Mouse (Mus musculus) midbrain, embryonic 11.5 days (tissue): ENCODE measurements around the gene Fam136a. TPM values are rescaled to one million over a fixed set of nuclear protein-coding genes. Genes with fewer than 3 reads are reported as not detected.
A peak's percentile ranks its signal among the peaks of the same experiment; 100 is the strongest.

ENCODE experiments used
- ATAC-seq: fragments of 200-750 bp; cut with Nextera tagmentation; 2 replicates; pipeline ENCODE4 v1.8.0; 2017; ENCODE audit warnings: moderate TSS enrichment, moderate library complexity; ENCODE audit not compliant: low FRiP score
- DNase-seq: peaks from one replicate; pipeline ENCODE4 v3.0.0; 2015; ENCODE audit warnings: low spot score; ENCODE audit errors: missing footprints
- H3K27ac ChIP-seq: fragments of 300-500 bp; sonication (generic); 2 replicates; pipeline ENCODE4 v1.5.1; 2014; ENCODE audit warnings: low read depth, low read length
- H3K27me3 ChIP-seq: fragments of 300-500 bp; sonication (generic); 2 replicates; pipeline ENCODE4 v1.6.1; 2014; ENCODE audit warnings: mild to moderate bottlenecking, low read length, moderate library complexity, mixed read lengths; ENCODE audit not compliant: control insufficient read depth, insufficient read depth
- H3K36me3 ChIP-seq: fragments of 300-500 bp; sonication (generic); 2 replicates; pipeline ENCODE4 v1.6.1; 2014; ENCODE audit warnings: mild to moderate bottlenecking, low read length, moderate library complexity, mixed read lengths; ENCODE audit not compliant: control insufficient read depth, insufficient read depth
- H3K4me1 ChIP-seq: fragments of 300-500 bp; sonication (generic); 2 replicates; pipeline ENCODE4 v1.6.1; 2014; ENCODE audit warnings: low read length; ENCODE audit not compliant: control insufficient read depth, insufficient read depth
- H3K4me2 ChIP-seq: fragments of 300-500 bp; sonication (generic); 2 replicates; pipeline ENCODE4 v1.6.1; 2014; ENCODE audit warnings: mild to moderate bottlenecking, moderate library complexity
- H3K4me3 ChIP-seq: fragments of 300-500 bp; sonication (generic); 2 replicates; pipeline ENCODE4 v1.5.1; 2014; ENCODE audit warnings: low read depth, low read length
- H3K9ac ChIP-seq: fragments of 300-500 bp; sonication (generic); 2 replicates; pipeline ENCODE4 v1.6.1; 2014; ENCODE audit warnings: low read length
- H3K9me3 ChIP-seq: fragments of 300-500 bp; sonication (generic); 2 replicates; pipeline ENCODE4 v1.6.1; 2016; ENCODE audit warnings: low read length; ENCODE audit not compliant: control insufficient read depth
- WGBS: fragments of 180-500 bp; shearing (Covaris S2); extraction: QIAGEN DNeasy Blood & Tissue Kit; methylation state at CpG from one replicate; pipeline ENCODE4 v1.1.7; 2014; 5-methylcytosine and 5-hydroxymethylcytosine counted together
- polyA plus RNA-seq: library from polyadenylated mRNA; unstranded; fragments of >200 nt; fragmentation: Nextera tagmentation; extraction: Ambion mirVana; gene quantifications from 2 replicates; pipeline ENCODE4 v1.2.1, GENCODE M21; 2014

Gene Fam136a
- polyA plus RNA-seq, 1 experiment from 2014 or later = 152 TPM

GRCm38 (mm10) chr6:86387313-86387712, 21.9 kb downstream of the Fam136a start:
- Histone ChIP-seq H3K9ac (no peak overlapping the region), H3K4me2 (no peak overlapping the region), H3K4me1 (no peaks in the 10 kb centered on the region), H3K27me3 (no peaks in the 10 kb centered on the region), H3K9me3 (no peaks in the 10 kb centered on the region), H3K4me3 (no peak overlapping the region), H3K27ac (no peak overlapping the region), H3K36me3 (peaks cover 33% of the 10 kb centered on the region)
- DNase-seq (no peak), ATAC-seq (no peak)
- WGBS = 88% methylated on average over 12 of the region's 12 CpGs

DNA sequence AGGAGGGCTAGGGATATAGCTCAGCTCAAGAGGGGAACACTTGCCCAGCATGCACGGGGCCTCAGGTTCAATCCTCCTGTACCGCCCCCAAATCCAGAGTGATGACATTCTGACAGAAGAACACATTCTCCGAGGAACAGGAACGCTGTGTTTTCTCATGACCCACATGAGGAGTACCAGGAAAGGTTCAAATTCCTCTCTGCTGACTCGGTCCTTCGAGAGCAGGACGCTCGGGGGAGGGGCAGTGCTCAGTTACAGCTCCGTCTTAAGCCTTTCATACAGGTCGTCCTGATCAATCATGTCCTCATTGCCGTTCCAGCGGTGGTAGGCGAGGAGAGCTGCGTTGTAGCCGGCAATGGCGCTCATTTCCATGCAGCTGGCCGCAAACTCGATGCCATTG, 23.0 kb downstream of the Fam136a start:
- ATAC-seq (no peak), DNase-seq (no peak)
- H3K27me3 ChIP-seq = no peaks in the 10 kb centered on the region
- WGBS = 85% methylated on average over 18 of the region's 18 CpGs
- no peak overlapping the region for H3K4me2 ChIP-seq
- H3K9ac ChIP-seq = no peak overlapping the region
- no peaks in the 10 kb centered on the region for H3K9me3 ChIP-seq
- no peak overlapping the region for H3K4me3 ChIP-seq
- H3K27ac ChIP-seq = no peak overlapping the region
- H3K36me3 ChIP-seq = peaks cover 35% of the 10 kb centered on the region
- no peaks in the 10 kb centered on the region for H3K4me1 ChIP-seq

- 90% methylated on average over 5 of the region's 5 CpGs for WGBS
- Histone ChIP-seq H3K27ac (no peak overlapping the region), H3K36me3 (peaks cover 37% of the 10 kb centered on the region), H3K4me3 (no peak overlapping the region), H3K27me3 (no peaks in the 10 kb centered on the region), H3K9me3 (no peaks in the 10 kb centered on the region), H3K9ac (no peak overlapping the region), H3K4me1 (peaks cover 12% of the 10 kb centered on the region), H3K4me2 (no peak overlapping the region)
- DNase-seq (no peak), ATAC-seq (no peak)
Measured at GRCm38 (mm10) chr6:86391326-86391725, 25.9 kb downstream of the Fam136a start.

DNA sequence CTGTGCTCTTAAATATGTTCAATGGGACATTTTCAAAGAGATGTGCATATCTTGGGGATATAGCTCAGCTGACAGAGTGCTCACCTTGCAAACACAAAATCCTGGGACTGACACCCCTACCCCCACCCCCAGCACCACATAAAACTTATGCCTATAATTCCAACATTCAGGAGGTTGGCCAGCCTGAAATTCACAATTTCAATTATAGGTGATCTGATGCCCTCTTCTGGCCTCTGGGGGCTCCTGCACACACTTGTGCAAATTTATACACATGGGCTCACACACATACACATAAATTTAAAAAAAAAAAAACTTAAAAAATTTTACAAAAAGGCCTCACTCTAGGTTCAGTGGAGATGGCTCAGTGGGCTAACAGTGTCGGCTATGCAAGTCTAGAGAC, 27.7 kb downstream of the Fam136a start:
- DNase-seq = no peak
- Histone ChIP-seq H3K27ac (no peak overlapping the region), H3K4me2 (no peak overlapping the region), H3K9ac (no peak overlapping the region), H3K4me3 (no peak overlapping the region), H3K4me1 (peaks cover 16% of the 10 kb centered on the region), H3K27me3 (no peaks in the 10 kb centered on the region), H3K9me3 (no peaks in the 10 kb centered on the region), H3K36me3 (peaks cover 29% of the 10 kb centered on the region)
- 100% methylated on average over 1 of the region's 1 CpGs for WGBS
- no peak for ATAC-seq

DNA sequence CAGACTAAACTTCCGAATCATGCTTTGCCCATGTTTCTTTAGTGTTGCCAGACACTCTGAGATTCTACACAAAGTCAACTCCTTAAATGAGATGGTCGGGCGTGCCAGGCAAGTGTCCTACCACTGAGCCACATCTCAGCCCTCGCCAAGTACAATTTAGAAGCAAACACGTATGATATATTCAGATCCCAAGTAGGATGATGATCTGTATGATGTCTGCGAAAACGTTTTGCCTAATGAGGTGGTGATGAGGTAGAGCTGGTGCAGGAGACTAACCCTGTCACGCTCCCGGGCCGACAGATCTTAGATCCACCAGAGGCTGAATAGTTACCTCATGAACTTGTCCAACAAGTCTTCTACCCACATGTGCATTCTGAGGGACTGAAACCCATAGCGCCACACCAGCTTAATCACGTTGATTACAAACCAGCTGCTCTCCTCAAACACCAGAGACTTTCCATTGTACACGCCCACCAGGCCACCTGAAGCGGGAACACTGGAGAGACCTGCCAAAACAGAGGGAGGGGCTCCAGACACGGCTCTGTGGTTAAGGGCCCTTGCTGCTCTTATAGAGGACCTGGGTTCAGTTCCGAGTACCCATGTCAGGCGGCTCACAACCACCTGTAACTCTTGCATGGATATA, 28.8 kb downstream of the Fam136a start:
- H3K9me3 ChIP-seq = no peaks in the 10 kb centered on the region
- H3K27ac ChIP-seq = no peak overlapping the region
- H3K36me3 ChIP-seq = peaks cover 27% of the 10 kb centered on the region
- 93% methylated on average over 17 of the region's 17 CpGs for WGBS
- ATAC-seq (no peak), DNase-seq (no peak)
- H3K4me1 ChIP-seq = peaks cover 16% of the 10 kb centered on the region
- H3K9ac ChIP-seq = no peak overlapping the region
- H3K27me3 ChIP-seq = no peaks in the 10 kb centered on the region
- H3K4me2 ChIP-seq = no peak overlapping the region
- no peak overlapping the region for H3K4me3 ChIP-seq

- peaks cover 27% of the 10 kb centered on the region for H3K36me3 ChIP-seq
- H3K4me3 ChIP-seq = peak overlapping the region; percentile 90; the same call in 1 of the 2 replicates
- H3K9me3 ChIP-seq = no peaks in the 10 kb centered on the region
- H3K4me1 ChIP-seq = peaks cover 16% of the 10 kb centered on the region
- peak overlapping the region; percentile 71; the same call in 1 of the 2 replicates for H3K4me2 ChIP-seq
- 91% methylated on average over 9 of the region's 9 CpGs for WGBS
- no peak overlapping the region for H3K27ac ChIP-seq
- ATAC-seq = no peak
- DNase-seq = no peak
- no peaks in the 10 kb centered on the region for H3K27me3 ChIP-seq
- peak overlapping the region; percentile 90; the same call in 1 of the 2 replicates for H3K9ac ChIP-seq
Measured at GRCm38 (mm10) chr6:86395021-86395420, 29.6 kb downstream of the Fam136a start.

GRCm38 (mm10) chr6:86395969-86396368, 30.5 kb downstream of the Fam136a start:
- Histone ChIP-seq H3K4me2 (peak overlapping the region; percentile 71), H3K27ac (no peak overlapping the region), H3K36me3 (peaks cover 19% of the 10 kb centered on the region), H3K9ac (peak overlapping the region; percentile 90), H3K4me1 (peaks cover 19% of the 10 kb centered on the region), H3K4me3 (peak overlapping the region; percentile 90), H3K9me3 (no peaks in the 10 kb centered on the region), H3K27me3 (no peaks in the 10 kb centered on the region)
- peak; percentile 87 for DNase-seq
- 38% methylated on average over 10 of the region's 10 CpGs for WGBS
- no peak for ATAC-seq

GRCm38 (mm10) chr6:86396581-86397256, 31.3 kb downstream of the Fam136a start, which contains the start of gene Pcyox1:
Gene Pcyox1 (minus strand): TSS chr6:86397154.
- under 1% methylated on average over 50 of the region's 51 CpGs for WGBS
- peak within 1 kb of the TSS; percentile 90 for H3K9ac ChIP-seq
- H3K27me3 ChIP-seq = no peaks in the 10 kb centered on the region
- H3K4me3 ChIP-seq = peak within 1 kb of the TSS; percentile 90
- peak; percentile 96 for ATAC-seq
- no peaks in the 10 kb centered on the region for H3K9me3 ChIP-seq
- peak; percentile 100 for DNase-seq
- peak within 1 kb of the TSS; percentile 87 for H3K27ac ChIP-seq
- peaks cover 12% of the 10 kb centered on the region for H3K36me3 ChIP-seq
- peaks cover 20% of the 10 kb centered on the region for H3K4me1 ChIP-seq
- peak within 1 kb of the TSS; percentile 71 for H3K4me2 ChIP-seq

DNA sequence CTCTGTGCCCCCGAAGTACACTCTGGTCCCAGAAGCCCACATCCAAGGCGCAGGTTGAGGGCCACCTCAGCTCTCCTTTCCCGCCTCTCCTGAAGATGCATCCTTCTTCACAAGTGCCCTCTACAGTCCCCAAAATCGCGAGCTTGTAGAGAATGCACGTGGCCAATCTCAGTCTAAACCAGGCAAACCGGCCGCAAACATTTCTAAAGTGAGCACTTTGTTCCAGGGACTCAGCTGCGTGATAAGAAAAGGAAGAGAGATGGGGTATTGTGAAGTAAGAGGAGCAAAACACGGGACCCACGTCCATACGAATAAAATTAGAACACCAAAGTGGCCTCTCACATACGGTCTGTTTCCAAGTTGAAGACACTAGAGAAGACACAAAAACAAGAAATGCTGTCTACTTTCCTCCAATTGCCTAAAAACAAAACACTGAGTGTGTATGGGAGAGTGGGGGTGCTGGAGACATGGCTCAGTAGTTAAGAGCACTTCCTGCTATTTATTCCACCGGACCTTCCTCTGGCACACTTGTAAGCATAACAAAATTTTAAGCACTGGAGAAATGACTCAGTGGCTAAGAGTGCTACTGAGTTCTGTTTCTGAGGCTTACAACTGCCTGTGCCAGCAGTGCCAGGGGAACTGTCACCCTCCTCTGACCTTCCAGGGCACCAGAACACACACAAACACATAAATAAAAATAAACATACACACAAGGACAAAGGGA, 32.0 kb downstream of the Fam136a start:
- Histone ChIP-seq H3K27me3 (no peaks in the 10 kb centered on the region), H3K9ac (peak overlapping the region; percentile 90; the same call in 1 of the 2 replicates), H3K4me1 (peaks cover 20% of the 10 kb centered on the region), H3K4me3 (peak overlapping the region; percentile 90), H3K36me3 (peaks cover 5% of the 10 kb centered on the region; the same call in 1 of the 2 replicates), H3K9me3 (no peaks in the 10 kb centered on the region), H3K27ac (no peak overlapping the region; the same call in 1 of the 2 replicates), H3K4me2 (peak overlapping the region; percentile 71)
- no peak for DNase-seq
- 6% methylated on average over 14 of the region's 14 CpGs for WGBS
- no peak for ATAC-seq
